In the genomic region with DNA sequence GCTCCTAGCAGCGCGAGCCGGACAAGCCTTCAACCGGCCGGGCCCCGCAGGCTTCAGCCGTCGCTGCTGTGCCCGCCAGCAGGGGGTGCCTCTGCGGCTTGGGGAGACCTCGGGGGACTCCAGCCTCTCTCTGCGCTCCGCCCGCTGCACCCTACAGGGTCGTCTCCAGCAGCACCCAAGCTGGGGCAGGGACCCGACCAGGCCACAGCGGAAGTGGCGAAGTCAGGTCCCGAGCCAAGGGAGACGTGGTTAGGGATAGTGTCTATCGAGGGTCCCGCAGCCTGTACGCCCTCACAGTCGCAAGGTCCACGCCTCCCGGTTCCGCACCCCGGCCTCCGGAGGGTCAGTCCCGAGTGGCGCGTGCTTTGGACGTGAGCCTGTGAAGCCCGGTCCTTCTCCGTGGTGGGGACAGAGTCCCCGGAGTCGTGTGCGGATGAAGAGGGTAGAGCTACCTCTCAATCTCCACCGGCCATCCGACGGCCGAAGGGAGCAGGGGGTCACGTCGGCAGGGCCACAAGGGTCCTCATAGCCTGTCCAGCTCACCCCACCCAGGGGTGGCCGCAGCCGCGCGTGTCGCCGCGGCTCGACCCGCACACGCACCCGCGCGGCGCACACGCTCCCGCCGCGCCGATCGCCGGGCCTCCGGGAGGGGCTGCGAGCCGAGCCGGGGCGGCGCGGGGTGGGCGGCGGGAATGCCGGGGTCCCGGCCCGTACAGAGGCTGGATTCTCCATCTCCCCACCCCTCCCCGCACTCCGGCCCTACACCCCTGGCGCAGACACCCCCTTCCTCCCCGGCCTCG, we compare ENCODE assay signal across 8 mouse cellular contexts. TPM values are rescaled to one million over a fixed set of nuclear protein-coding genes. Genes with fewer than 3 reads are reported as not detected.
A peak's percentile ranks its signal among the peaks of the same experiment; 100 is the strongest.
DNase-seq lines count a peak whose midpoint lies in the region; ATAC-seq lines count a peak whose summit lies in the region.

No protein-coding gene starts in this region.

- peak overlapping the region; percentile 70 for H3K27ac ChIP-seq in heart, embryonic 10.5 days
- H3K27ac ChIP-seq in kidney, embryonic 15.5 days, result no peak overlapping the region
- H3K27ac ChIP-seq in neural tube, embryonic 13.5 days (replicated peaks), result peak overlapping the region; percentile 76

- 1% methylated on average over 80 of the region's 82 CpGs for WGBS in heart, embryonic 10.5 days
- WGBS in kidney, embryonic 15.5 days, result 1% methylated on average over 77 of the region's 82 CpGs
- WGBS in neural tube, embryonic 13.5 days, result 2% methylated on average over 75 of the region's 82 CpGs

- H3K4me1 ChIP-seq in heart, embryonic 10.5 days, result peaks cover 28% of the 10 kb centered on the region
- peaks cover 46% of the 10 kb centered on the region for H3K4me1 ChIP-seq in kidney, embryonic 15.5 days
- peaks cover 41% of the 10 kb centered on the region for H3K4me1 ChIP-seq in neural tube, embryonic 13.5 days (replicated peaks)

- H3K36me3 ChIP-seq in heart, embryonic 10.5 days, result no peaks in the 10 kb centered on the region
- H3K36me3 ChIP-seq in kidney, embryonic 15.5 days, result no peaks in the 10 kb centered on the region
- no peaks in the 10 kb centered on the region for H3K36me3 ChIP-seq in neural tube, embryonic 13.5 days

- peak overlapping the region; percentile 50 for H3K9ac ChIP-seq in kidney, embryonic 15.5 days
- H3K9ac ChIP-seq in neural tube, embryonic 13.5 days, result peak overlapping the region; percentile 90

- DNase-seq in urinary bladder, adult 2 months (ENCODE audit: low spot score), result peak; percentile 45
- no peak for DNase-seq in urinary bladder, postnatal 10 days (ENCODE audit: low spot score)
- DNase-seq in embryo, embryonic 9.5 days (ENCODE audit: extremely low spot score), result peak; percentile 70
- DNase-seq in heart, embryonic 10.5 days (ENCODE audit: low spot score), result peak; percentile 79
- peak; percentile 37 to 42 for DNase-seq in lung, adult 18-20 months
- DNase-seq in thymus, postnatal 10 days (ENCODE audit: low spot score in 2 of 2), result peak; percentile 11 to 57

- no peaks in the 10 kb centered on the region for H3K9me3 ChIP-seq in heart, embryonic 10.5 days
- H3K9me3 ChIP-seq in kidney, embryonic 15.5 days (replicated peaks), result no peaks in the 10 kb centered on the region
- no peaks in the 10 kb centered on the region for H3K9me3 ChIP-seq in neural tube, embryonic 13.5 days

- peaks cover 100% of the 10 kb centered on the region for H3K27me3 ChIP-seq in heart, embryonic 10.5 days (ENCODE audit: insufficient read depth, poor library complexity, severe bottlenecking)
- H3K27me3 ChIP-seq in kidney, embryonic 15.5 days, result peaks cover 98% of the 10 kb centered on the region
- peaks cover 96% of the 10 kb centered on the region for H3K27me3 ChIP-seq in neural tube, embryonic 13.5 days

- H3K4me2 ChIP-seq in kidney, embryonic 15.5 days, result peak overlapping the region; percentile 98
- peak overlapping the region; percentile 95 for H3K4me2 ChIP-seq in neural tube, embryonic 13.5 days

- H3K4me3 ChIP-seq in heart, embryonic 10.5 days, result peak overlapping the region; percentile 71
- peak overlapping the region; percentile 63 for H3K4me3 ChIP-seq in kidney, embryonic 15.5 days (replicated peaks)
- peak overlapping the region; percentile 66 for H3K4me3 ChIP-seq in neural tube, embryonic 13.5 days

- no peak for ATAC-seq in kidney, embryonic 15.5 days (replicated peaks; ENCODE audit: low FRiP score)
- peak; percentile 5; the same call in 1 of the 2 replicates for ATAC-seq in neural tube, embryonic 13.5 days (ENCODE audit: low read depth)

RNA-seq across cellular contexts. Expression of gene Cdh22, which starts 1.0 kb away (rescaled TPM):
- 0.98 and 1.1 TPM in 2 replicates for polyA plus RNA-seq in urinary bladder, adult 2 months (2012; rRNA removed)
- polyA plus RNA-seq in heart, embryonic 10.5 days (2016; fragmentation: Nextera tagmentation; extraction: Ambion mirVana), result 0.04 and 0.12 TPM in 2 replicates
- polyA plus RNA-seq in kidney, embryonic 15.5 days (2015; fragmentation: Nextera tagmentation; extraction: Ambion mirVana), result 0.78 and 1.1 TPM in 2 replicates
- polyA plus RNA-seq in neural tube, embryonic 13.5 days (2015; fragmentation: Nextera tagmentation; extraction: Ambion mirVana), result 11.1 and 11.4 TPM in 2 replicates

RNA-seq across cellular contexts. Expression of gene Slc35c2, which starts 54.0 kb away (rescaled TPM):
- 36.0 and 36.1 TPM in 2 replicates for polyA plus RNA-seq in urinary bladder, adult 2 months (2012; rRNA removed)
- 57.3 and 61.9 TPM in 2 replicates for polyA plus RNA-seq in heart, embryonic 10.5 days (2016; fragmentation: Nextera tagmentation; extraction: Ambion mirVana)
- polyA plus RNA-seq in kidney, embryonic 15.5 days (2015; fragmentation: Nextera tagmentation; extraction: Ambion mirVana), result 53.7 and 54.6 TPM in 2 replicates
- polyA plus RNA-seq in neural tube, embryonic 13.5 days (2015; fragmentation: Nextera tagmentation; extraction: Ambion mirVana), result 51.3 and 57.3 TPM in 2 replicates
